Mouse (Mus musculus): ENCODE results near the gene Zbtb32.

Gene Zbtb32

GRCm38 (mm10) chr7:30599933-30600353, 1.2 kb upstream of the Zbtb32 start:
- DNase-seq = peak; percentile 97

- no peak for DNase-seq
Measured at GRCm38 (mm10) chr7:30596811-30597210, 1.9 kb downstream of the Zbtb32 start.

DNA sequence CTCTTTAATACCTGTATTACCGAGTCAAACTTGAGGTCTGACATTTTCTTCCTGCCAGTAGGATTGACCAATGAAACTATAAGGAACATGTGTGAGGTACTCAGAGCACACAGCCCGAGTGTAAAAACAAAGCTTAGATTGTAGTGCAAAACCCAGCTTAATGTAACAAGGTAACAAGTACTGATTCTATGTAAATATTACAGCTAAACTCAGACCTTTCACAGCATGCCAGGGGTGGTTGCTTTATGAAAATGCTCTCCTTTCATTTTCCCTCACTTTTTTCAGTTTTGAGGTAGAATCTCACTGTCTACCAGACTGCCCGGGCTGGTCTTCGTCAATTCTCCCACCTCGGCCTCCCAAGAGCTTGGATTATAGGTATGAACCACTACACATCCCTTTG, 2.6 kb downstream of the Zbtb32 start:
- DNase-seq = no peak

DNA sequence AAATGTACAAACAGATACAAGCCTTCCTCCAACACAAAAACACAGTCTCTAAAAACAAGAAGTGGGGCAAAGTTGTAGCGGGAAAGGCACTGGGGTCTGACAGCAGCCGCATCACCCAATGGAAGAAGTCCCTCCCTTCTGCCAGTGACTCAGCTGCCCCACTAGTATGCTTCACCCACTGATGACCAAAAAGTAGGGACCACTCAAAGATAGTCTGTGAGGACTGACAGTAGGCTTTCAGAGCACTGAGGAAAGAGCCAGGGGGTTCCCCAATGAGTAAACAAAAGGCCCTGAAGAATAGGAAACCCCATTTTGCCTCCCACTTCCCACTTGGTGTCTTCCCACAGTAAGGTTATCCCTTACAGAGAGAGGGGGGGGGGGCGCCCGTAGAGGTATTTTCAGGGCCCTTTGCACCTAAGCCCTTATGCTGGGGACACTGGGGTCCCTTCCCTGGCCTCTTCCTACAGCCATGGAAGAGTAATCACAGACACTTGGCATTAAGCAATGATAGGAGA, 4.1 kb downstream of the Zbtb32 start:
- DNase-seq = no peak

DNA sequence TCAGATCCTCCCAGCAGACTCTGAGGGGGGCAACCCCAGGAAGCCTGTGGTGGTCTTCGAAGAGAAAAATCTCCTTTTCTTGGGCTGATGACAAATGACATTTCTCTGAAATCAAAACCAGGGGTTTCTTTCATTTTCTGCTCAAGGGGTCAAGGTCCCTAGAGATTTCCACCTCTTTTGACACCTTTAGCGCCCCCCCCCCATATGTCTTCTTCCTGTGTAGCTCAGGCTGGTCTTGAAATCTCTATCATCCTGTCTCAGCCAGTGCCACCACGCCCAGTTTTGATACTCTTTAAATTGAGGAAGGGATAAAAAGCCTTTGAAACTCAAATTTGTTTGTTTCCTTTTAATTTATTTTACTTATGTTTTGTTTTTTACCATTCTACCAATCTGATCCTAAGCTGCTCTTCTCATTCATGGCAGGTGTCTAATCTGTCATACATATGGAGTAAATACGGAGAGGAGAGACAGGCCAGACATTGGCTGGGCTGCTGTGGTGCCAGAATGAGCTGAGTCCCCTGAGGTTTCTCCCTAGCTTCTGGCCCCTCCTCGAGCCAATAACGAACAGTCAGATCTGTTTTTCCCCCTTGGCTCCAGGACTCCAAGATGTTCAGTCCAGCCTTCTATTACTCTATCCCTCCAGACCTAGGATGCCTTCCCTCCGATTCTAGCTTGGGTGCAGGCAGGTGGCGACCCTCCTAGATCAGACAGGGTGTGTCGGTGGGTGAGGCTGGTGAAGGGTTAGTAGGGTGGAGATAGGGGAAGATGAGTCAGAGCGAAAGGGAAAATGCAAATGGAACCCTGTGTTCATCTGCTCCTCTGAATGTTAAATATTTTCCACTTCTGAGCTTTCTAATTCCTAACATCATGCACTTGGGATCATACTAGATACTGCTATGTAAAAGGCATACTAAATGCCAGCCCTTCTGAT, 4.9 kb downstream of the Zbtb32 start:
- DNase-seq = no peak

- no peak for DNase-seq
Measured at GRCm38 (mm10) chr7:30592772-30593423, 5.8 kb downstream of the Zbtb32 start.

DNA sequence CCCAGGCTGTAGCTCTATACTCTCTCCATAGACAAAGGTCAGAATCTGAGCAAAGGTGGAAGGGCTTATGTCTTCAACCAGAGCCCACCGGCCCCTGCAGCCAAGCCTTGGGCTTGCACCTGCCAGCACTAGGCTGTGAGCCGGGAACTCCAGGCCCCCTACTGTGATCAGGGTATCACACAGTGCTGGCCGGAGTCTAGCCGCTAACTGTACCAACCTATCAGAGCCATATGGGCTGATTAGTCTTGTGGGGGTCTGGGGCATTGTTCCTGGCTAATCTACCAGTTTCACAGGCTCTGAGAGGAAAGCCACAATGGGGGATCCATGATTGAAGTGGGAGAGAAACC, 7.1 kb downstream of the Zbtb32 start:
- no peak for DNase-seq

GRCm38 (mm10) chr7:30590927-30591604, 7.6 kb downstream of the Zbtb32 start:
- DNase-seq = no peak

DNA sequence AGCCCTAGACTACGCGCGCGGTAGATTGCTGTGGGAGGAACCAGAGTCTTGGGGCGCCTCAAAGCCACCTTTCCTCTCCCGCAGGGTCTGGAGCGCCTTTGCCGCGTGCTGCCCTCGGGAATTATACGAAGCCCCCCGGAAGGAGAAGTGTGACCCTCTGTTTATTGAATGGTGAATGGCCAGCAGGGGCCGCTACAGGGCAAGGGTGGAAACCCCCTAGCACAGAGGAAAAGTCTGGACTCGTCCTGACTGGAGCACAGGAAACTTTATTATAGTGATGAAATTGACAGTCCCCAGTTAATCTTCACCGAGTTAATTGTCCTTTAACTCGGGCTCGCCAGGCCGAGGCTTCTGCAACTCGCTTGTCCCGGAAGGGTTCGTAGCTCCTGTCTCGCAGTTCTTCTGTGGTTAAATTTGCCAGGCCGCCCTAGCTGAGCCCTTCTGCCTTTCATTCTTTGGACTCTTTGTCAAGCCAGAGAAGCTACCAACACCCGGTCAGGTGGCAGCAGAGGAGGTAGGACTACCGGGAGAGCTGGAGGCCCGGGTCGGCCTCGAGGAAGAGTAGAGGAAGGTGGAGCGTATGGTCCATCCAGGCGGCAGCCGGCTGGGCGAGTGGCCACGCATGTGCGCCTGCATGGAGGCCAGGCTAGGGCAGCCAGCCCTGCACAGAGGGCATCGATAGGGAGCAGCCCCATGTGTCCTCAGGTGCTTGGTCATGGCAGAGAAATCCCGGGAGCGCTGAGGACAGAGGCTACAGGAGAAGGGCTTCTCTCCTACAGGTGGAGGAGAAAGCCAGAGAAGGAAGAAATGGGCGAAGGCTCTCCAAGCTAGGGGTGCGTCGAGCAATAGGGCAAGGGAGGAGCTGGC, 9.0 kb downstream of the Zbtb32 start:
- peak; percentile 86 to 91 for DNase-seq

DNA sequence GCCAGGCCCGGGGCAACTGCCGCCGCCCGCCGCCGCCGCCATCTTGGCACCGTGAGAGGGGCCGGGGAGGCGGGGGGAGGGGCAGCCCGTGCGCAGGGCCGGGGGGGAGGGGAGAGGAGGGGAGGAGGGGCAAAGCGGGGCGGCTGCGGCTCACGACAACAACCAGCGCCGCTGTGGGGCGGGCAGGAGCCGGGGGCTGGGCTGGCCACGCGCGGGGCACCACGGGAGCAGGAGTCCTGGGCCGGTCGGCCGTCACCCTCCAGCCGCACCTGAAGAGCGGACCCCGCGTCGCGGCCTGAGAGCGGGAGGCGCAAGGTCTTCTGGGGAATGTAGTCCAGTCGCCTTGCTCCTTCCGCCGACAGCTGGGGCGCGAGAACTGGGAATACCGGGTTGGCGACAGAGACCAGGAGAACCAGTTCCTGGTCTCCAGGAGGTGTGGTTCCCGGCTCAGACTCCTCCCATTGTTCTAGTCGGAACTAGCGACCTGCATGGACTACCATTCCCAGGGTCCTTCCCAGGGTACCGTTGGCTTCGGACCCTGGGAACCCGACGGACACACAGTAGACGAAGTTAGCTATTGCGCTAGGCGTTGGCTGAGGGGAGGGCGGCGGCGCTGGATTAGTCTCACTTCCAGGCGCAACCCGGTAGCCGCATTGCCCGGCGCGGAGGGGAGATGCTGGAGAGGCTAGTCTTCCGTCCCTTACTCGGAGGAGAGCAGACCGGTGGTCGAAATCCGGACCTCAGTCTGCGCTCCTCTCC, 9.9 kb downstream of the Zbtb32 start, which contains the start of gene Kmt2b:
Kmt2b (minus strand) TSS at position 51 of the 759 bp plus-strand sequence.
- peak; percentile 97 to 99 for DNase-seq

DNA sequence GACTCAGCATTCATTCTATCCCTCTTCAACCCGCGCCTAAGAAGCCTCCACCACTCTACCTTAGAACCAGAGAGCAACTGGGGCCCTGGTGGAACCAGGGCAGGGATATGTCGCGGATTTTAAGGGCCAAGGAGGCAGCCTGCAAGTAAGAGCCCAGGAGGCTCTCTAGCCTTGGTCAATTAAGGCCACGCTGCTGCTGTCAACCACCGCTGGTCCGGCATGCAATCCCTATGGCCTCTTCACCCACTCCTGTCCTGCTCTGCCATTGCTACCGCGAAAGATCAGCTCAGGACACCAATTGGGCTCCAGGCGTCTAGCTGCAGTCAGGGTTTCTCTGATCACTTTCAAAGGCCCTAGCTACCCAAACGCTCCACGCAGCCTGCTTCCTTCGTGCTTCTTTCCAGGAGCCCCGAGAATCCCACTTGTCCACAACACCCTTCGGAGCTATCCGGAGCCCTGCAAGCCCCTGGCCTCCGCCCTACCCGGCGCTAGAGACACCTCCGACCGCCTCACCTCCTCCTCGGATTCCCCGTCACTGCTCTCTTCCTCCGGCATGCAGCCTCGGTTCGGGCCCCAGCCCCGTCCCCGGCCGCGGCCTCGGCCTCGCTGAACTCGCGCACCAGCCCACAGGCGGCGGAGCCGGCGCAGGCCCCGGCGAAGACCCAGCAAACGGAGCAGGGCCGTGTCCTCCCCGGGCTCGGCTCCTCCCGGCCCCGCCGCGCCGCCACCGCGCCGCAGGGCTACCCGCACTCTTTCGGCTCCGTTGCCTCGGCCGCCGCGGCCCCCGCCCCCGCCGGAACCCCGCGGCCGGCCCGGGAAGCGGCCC, 10.7 kb downstream of the Zbtb32 start:
- DNase-seq = peak; percentile 42 to 48

- no peak for DNase-seq
Measured at GRCm38 (mm10) chr7:30586455-30587020, 12.2 kb downstream of the Zbtb32 start.

GRCm38 (mm10) chr7:30585170-30585569, 13.5 kb downstream of the Zbtb32 start:
- no peak for DNase-seq

- DNase-seq = no peak
Measured at GRCm38 (mm10) chr7:30584339-30584738, 14.4 kb downstream of the Zbtb32 start.

- no peak for DNase-seq
Measured at GRCm38 (mm10) chr7:30581547-30581946, 17.2 kb downstream of the Zbtb32 start.

DNA sequence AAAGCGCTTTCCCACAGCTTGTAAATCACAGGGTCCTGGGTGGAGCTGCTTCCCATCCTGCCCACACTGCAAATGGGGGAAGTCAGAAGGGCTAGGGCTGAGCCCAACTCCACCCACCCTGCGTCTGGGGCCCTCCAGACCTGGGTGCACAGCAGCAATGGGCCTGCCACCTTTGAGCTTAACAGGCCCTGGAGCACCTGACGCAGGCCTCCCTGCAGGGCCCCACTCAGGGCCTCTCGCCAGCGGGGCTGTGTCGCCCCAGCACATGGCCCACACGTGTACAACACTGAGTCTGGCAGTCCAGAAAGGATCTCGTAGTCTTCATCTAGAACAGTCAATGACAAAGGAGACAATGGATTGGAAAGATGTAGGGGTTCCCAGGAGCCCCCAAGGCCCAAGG, 18.8 kb downstream of the Zbtb32 start:
- DNase-seq = no peak

DNA sequence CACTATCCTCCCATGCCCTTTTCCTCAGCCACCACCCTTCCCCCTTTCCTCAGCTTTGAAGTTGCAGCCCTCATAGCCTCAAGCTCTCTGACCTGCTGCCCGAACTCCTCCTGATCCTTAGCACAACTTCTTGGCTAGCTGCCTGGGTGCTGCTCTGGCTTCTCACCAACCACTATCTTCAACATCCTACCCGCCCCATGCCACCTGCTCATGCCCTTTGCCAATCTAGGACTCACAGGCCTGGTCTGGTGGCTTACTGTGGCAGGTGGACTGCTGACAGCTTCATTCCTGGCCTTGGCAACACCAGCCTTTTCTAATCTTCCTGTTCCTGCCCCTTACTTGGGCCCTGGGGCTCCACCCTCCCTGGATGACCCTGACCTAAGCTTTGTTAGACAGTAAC, 25.7 kb downstream of the Zbtb32 start:
- DNase-seq = peak; percentile 76 to 85

DNA sequence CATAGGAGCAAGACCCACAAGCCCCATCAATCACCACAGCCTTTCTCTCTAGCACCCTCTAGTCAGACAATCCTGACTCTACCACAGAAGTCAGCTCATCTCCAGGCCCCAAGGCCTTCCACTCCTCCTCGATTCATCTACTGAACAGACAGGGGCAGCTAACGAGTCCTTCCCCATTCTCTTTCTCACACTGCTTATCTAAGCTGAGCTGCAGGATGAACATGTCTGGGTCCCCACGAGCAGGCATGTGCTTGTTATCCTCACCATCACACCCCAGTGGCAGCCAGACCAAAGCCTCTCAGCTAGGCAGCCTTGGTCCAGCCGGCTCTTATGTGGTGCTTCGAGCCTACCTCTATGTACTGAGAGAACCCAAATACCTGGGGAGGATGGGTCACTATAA, 26.3 kb downstream of the Zbtb32 start:
- DNase-seq = no peak

DNA sequence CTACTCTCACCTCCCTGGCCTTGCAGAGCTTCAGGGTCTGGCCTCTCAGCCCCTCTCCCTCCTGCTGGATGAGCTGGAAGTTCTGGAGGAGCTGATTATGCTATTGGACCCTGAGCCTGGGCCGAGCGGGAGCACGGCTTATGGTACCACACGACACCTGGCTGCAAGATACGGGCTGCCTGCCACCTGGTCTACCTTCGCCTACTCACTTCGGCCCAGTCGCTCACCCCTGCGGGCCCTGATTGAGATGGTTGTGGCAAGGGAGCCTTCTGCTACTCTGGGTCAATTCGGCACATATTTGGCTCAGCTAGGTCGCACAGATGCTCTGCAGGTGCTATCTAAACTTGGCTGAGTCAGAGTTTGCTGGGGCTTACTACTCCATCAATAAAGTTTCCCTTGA, 31.2 kb downstream of the Zbtb32 start:
- DNase-seq = no peak

DNA sequence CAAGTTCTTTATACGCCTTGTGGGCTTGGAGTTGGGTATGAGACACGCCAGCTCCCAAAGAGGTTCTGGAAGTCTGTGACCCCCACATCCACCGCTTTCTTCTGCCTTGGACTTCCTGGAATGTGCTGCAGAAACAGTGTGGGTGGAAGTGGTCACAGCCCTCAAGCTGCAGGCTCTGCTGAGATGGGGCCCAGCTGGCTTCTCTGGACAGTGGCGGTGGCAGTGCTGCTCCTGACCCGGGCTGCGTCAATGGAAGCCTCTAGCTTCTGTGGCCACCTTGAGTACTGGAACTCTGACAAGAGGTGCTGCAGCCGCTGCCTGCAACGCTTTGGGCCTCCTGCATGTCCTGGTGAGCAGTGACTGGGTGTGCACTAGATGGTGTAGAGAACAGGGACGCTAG, 32.7 kb downstream of the Zbtb32 start:
- DNase-seq = no peak
